1 mouse cellular context compared by ENCODE assay signal in genomic region chr10:75883232-75883552, GRCm38 (mm10).
TF ChIP-seq lines count a peak whose summit lies in the region.

No protein-coding gene starts in this region.

TF ChIP-seq in CH12.LX, 34 proteins besides CTCF, POLR2A, EP300 and RAD21 (continued from another document):
- no peak for TF ChIP-seq PAX5 (IDR thresholded peaks at IDR 0.05; ENCODE audit: low read length)
- no peak for TF ChIP-seq UBTF (IDR thresholded peaks at IDR 0.05; ENCODE audit: low read depth, low read length)
- no peak for TF ChIP-seq CHD2 (IDR thresholded peaks at IDR 0.05; ENCODE audit: low read length)
- TF ChIP-seq POLR2AphosphoS2 (IDR thresholded peaks at IDR 0.05; ENCODE audit: low read depth, low read length): no peak
- peak; percentile 38; the same call in 1 of the 2 replicates for TF ChIP-seq ELF1 (IDR thresholded peaks at IDR 0.05; ENCODE audit: low read depth, low read length)
- no peak for TF ChIP-seq USF1 (IDR thresholded peaks at IDR 0.05; ENCODE audit: low read depth, low read length)
- TF ChIP-seq CHD1 (IDR thresholded peaks at IDR 0.05; ENCODE audit: low read depth, low read length): no peak
- TF ChIP-seq ETS1 (conservative IDR thresholded peaks at IDR 0.05; ENCODE audit: low read depth, low read length): no peak; the same call in 1 of the 2 replicates
- peak; percentile 90 for TF ChIP-seq ZNF384 (IDR thresholded peaks at IDR 0.05; ENCODE audit: low read depth, low read length)
- TF ChIP-seq MAX (IDR thresholded peaks at IDR 0.05; ENCODE audit: low read length): peak; percentile 78
- TF ChIP-seq ZKSCAN1 (IDR thresholded peaks at IDR 0.05; ENCODE audit: borderline replicate concordance, low read depth, low read length): no peak
- TF ChIP-seq SIN3A (IDR thresholded peaks at IDR 0.05; ENCODE audit: low read length): peak; percentile 74
- peak; percentile 81 for TF ChIP-seq MAZ (IDR thresholded peaks at IDR 0.05; ENCODE audit: low read depth, low read length)
- no peak for TF ChIP-seq GABPA (IDR thresholded peaks at IDR 0.05; ENCODE audit: insufficient replicate concordance, low read depth, low read length)
